Mouse (Mus musculus) spleen, postnatal 10 days (tissue): ENCODE data around the gene Senp5.
A peak's percentile ranks its signal among the peaks of the same experiment; 100 is the strongest.

Experiments
- DNase-seq, 2 experiments: peaks; one replicate each; pipeline ENCODE4 v3.0.0; 2021 to 2022; ENCODE audit warnings: low spot score in 2 of 2

Gene Senp5

DNA sequence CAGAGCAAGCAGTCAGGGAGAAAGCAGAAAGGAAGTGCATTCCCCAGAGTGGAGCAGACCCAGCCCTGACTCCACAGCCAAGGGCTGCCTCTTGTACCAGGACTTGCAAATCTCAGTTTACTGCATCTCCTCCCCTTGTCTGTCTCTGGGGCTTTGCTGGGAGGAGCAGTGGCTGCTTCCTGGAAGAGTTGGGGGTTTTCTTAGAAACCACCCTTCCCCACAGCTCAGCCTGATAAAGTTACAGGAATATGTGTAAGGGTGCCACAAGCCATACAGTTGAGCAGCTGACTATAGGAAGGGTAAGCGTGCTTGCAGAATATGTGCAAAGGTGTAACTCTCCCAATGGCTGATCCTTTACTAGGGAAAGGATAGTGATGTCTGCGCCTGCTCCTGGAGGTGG, 62.5 kb downstream of the Senp5 start:
- no peak for DNase-seq

DNA sequence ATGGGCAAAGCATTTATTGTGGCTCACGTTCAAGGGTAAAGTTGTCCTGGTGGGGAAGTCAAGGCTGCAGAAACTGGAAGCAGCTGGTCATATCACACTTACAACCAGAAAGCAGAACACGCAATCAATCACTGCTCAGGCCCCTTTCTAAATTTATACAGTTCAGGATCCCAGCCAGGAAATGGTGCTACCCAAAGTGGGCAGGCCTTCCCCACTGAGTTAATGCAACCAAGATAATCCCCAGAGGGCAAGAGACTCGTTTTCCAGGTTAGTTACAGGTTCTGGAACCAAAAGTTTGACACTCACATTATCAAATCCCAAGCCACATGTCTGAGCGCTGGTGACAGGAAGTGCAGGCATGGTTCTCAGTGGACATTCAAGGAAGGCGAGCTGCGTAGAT, 64.2 kb downstream of the Senp5 start:
- DNase-seq = no peak

DNA sequence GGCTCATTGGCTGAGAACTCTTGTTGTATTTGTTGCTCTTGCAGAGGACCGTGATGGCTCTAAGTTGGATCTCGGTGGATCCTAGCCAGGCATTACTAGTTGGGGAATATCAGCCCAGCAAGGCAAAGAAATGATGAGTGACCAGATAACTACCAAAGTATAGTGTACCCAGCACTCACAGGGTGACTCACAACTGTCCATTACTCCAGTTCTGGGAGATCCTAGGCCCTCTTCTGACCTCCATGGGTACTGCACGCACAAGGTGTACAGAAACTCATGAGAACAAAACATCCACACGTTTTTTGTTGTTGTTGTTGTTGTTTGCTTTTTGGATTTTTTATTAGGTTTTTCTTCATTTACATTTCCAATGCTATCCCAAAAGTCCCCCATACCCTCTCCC, 66.5 kb downstream of the Senp5 start:
- no peak for DNase-seq

DNA sequence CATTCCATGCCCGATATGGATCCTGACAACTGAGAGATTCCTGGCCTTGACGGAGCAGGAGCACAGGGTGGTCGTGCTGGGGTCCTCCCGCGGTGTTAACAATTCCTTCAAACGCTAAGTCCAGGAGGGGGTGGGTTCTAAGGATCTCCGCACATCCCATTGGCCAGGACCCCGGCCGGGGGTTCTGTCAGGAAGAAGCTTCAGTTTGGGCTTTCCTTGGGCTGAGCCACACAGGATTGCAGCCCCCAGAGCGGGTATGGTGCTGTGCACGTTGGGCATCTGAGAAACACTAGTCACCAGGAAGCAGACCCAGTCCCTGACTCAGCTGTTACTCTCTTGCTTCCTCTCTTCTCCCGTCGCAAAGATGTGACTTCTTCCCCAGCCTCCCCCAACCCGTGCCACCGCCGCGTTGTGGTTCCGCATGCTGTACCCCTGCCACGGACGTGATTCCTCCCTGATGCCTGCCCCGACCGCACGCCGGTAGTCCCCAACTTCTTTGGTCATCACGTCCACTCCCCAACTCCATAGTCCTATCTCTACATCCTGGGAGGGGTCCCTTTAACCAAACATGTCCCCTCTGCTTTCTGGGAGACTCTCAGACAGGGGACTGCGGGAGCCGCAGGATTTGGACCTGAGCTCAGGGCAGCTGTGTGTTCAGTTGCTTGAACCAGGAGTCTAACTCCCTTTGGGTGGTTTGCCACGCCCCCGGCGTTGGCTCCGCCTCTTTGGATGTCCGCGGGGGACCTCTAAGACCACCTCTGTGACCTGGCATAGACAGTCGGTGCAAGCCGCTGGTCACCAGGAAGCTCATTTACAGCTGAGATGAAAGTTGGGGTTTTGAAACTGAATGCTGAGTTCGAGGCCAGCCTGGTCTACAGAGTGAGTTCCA, 67.8 kb downstream of the Senp5 start:
- DNase-seq = no peak

DNA sequence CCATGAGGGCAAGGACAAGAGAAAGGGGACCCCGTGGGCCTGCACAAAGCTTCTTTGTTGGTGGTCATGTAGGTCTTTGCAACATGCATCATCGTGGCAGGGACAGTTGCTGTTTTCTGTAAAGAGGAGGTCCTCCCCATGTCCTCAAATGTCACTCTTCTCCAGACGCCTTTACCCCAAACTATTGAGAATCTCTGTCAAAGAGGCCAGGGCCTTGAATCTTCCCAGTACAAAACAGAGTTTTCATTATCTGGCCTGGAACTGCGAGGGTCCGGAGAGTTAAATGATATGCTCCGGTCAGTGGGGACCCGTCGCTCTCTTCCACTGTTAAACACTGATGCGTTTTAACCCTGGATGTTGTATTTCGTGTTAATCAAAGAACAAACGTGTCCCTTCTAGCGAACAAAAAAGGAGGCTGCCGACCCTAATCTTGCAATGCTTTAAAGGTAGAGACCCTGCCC, 68.5 kb downstream of the Senp5 start:
- no peak for DNase-seq

DNA sequence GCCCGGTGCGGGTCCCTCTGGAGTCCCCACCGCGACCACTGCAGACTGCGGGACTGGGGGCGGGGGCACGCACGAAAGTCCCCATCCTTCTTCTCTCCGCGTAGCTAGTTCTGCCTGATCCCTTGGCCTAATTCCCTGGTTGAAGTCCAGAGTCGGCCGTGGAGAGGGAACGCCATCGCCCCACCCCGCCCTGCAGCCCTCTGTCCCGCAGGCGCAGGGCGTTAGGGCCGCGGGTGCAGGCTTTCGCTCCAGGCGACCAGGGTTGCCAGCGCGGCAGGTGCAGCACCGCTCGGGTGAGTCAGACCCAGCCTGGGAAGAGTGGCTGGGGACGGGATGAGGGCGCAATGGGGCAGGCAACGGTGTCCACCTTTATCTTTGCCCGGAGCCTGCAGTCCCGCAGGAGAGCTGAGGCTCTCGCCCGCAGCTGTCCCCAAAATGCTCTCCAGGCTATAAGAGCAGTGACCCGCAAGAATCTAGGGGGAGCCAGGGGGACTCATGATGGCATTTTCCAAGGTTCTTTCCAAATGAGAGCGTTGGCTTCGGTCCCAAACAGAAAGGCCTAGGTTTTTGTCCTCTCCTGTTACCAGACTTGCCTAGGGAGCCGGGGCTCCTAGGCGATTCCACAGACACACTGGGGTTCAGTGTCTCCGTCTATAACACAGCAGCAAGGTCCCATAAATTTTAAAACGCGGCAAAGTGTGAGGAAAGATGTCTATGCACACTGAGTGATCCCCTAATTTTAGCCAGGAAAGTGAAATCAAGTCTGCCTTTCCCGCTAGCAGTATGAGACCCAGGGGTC, 69.1 kb downstream of the Senp5 start, which contains the start of gene Pigz:
Gene Pigz (plus strand): TSS at position 101 of the 799 bp plus-strand sequence.
- no peak for DNase-seq

DNA sequence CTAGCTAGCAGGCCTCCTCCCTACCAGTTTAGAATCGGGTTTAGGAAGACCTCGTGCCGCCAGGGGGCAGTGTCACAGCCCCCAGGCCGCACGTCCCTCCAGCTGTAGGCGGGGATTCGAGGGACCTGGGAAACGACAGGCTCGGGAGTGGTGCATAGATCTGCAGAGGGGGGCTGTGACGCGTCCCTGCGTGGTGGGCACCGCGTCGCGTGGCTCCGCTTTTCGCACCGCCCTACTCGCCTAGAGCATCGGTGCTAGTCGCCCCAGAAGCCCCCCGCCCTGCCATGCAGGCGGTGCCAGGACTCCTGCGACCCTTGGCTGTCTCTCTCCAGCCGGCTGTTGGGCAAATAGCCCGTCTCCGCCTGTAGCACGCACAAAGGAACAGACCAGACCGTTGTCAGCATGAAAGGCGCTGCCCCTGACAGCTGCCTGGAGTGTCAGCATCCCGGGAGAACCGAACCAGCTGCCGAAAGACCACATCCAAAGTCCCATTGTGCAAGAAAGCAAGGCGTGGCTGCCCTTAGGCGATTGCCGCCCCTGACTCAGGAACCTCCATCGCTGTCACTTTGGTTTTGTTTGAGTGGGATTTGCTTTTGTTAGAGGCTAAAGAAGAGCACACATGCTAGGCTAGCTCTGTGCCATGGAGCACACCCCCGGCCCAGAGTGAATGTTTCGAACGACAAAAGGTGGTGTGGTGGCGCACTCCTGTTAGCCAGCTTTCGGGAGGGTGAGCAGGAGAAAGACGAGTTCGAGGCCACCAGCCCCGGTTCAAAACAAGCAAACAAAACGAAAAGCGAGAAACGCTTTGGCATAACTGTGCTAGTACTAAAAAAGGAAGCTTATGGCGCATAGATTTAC, 70.0 kb downstream of the Senp5 start:
- DNase-seq = peak; percentile 34 to 78

DNA sequence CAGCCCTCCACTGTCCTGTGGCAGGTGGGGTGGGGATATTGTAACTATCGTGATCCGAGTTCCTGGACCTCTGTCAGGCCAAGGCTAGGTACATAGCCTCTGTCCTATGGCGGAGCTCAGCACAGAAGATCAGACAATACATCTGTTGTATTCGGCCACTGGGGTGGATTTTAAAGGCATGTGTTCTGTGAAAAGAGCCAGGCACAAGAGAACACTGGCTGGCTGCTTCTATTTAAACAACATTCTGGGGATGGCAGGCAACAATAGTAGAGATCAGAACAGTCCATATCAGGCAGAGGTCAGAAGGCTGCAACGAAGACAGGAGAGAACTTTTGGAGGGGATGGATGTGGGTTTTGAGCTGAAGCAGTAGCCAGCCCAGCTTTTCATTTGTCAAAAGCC, 70.8 kb downstream of the Senp5 start:
- DNase-seq = no peak

DNA sequence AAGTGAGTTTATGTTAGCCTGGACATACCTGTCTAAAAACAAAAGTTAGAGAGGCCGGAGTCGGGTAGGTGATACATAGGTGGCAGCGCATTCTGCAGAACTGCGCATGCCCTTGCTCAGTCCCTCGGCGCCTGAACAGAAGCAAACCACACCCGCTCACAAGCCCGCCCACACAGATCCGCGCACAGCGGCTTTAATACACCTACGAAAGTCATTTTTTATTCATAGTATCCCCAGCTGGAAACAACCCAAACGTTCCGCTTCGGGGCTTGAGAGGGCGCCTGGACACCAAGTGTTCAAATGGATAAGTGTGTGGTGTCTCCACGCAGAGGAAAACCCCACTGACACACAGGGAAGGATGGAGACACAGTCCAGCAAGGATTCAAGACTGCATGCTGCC, 71.8 kb downstream of the Senp5 start:
- DNase-seq = no peak

DNA sequence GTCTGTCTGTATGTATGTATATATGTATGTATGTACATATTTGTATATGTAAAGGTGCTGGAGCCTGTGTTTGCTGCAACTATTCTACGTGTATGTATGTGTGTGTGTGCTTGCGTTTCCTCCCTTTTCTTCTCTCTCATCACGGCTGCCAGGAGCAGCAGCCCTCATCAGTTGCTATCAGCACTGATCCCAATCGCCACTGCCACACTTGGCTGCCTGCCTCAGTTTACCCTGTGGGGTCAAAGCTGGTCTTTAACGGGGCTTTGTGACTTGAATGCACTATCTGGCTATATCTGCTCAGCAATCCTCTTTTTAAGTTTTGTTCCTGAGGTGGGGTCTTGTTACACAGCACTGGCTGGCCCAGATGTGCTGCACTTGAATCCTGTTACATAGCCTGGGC, 75.7 kb downstream of the Senp5 start:
- DNase-seq = no peak

DNA sequence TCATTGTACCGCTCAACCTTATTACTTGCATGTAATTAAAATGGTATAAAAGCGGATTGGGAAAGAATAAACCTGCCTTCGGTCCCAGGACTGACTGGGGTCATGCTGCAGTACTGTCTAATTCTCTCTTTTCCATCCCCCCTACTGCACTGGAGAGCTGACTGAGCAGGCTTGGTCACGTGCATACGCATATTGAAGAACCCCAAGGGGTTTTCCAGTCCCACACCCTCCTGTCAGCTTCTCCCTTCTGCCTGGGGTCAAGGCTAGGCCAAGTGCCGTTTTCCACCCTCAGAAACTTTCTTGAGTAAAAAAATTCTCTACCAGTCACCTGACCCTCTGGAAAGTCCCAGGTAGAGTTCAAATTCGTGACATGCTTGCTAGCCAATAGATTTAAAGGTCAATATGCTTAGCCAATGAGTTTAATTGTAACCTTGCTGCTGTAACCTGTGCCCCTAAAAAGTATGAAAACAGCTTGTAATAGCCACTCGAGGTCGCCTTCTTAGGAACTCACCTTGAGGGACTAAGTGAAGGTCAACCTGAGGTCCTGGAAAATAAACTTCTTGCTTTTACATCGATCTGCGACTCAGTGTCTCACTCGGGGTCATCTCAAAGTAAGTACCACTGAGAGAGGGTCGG, 76.4 kb downstream of the Senp5 start:
- DNase-seq = no peak

DNA sequence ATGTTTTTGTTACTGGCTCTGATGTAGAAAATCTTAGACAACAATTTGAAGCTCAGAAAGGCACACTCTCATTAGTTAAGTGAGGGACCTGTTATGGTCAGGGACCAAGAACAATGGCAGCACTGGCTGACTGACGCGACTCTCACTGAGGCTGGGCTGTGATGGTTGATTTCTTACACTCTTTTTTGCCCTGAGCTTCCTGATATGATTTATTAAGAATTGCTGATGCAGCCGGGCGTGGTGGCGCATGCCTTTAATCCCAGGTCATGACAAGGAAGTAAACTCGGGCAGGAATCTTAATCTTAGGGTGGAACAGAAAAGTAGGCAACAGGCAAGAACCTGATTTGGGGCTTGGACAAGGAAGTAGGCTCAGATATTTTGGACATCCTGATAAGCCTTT, 77.0 kb downstream of the Senp5 start:
- DNase-seq = no peak

DNA sequence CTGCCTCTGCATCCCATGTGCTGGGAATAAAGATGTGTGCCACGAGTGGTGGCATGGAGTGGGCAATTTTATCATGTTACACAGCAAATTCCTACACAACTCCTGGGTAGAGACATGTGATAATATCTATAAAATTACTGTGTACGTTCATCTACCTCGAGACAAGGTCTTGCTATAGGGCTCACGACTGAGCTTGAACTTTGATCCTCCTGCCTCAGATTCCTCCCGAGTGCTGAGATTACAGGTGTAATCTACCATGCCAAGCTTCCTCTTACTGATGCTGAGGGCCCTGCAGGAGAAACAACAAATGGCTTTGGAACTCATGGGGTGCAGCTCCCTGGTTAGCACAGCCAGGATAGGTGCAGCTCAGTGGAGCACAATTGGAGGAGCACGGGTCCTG, 78.7 kb downstream of the Senp5 start:
- no peak for DNase-seq

DNA sequence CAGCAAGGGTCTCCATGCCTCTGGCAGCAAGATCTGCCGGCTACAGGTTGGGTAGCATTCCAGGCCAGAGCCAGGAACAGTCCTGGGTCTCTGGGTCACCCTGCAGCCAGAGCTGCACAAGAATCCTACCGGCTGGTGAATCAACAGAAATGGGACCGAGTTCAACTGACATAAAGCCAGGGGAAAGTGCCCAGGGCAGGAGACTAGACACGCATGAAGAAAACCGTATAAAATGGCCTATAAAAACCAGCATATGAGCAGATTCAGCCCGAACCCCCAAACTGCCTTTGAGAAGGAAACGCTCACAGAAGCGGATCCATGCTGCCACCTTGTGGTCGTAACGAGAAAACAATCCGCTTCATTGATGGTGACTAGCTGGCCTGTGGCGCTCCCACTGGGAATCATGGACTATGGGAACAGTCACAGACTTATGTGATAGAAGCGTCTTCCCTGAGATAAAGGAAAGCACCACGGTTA, 84.8 kb downstream of the Senp5 start:
- peak; percentile 48 to 71 for DNase-seq

DNA sequence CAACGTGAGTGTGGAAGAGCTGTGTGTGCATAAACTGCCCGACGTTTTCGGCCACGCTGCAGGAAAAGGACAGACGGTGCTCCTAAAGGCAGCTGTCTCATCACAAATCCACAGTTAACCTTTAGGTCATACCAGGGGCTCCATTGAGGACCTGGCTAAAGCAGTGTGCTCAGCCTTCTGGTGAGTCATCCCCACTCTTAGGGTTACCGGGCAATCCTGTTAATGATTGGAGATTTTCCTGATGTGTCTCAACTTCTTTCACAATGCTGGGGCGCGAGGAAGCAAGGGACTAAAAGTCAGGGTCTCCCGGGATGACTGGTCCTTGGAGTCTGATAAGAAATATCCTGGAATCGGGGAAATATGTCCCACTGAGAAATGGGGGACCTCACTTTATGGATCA, 85.3 kb downstream of the Senp5 start:
- DNase-seq = no peak

DNA sequence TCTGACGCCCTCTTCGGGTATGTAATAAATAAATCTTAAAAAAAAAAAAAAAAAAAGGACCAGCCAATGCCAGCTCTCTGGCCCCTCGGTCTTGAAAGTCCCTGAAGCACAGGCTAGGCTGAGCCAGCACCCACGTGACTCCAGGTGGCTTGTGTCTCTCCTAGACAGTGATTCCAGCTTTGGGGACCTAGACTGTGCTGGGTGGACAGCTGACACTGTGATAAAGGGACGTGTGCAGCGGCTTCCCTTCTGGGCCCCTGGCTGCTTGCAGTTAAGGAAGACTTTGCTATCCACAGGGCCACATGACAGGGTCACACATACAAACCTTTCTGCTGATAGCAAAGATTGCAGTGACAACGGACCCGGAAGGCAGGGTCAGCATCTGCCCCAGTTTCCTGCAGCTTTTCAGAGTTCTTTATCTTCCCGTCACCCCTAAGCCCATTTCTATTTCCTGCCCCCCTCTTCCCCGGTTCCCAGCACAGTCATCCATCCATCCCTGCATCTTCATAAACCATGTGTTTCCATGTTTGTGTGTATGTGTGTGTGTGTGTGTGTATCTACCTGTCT, 92.7 kb downstream of the Senp5 start:
- DNase-seq = no peak
